Mouse (Mus musculus) kidney, adult 9 months (tissue): Measurements from ENCODE around the gene Gcdh.
A peak's percentile ranks its signal among the peaks of the same experiment; 100 is the strongest.

Source experiments
- DNase-seq: peaks from one replicate; pipeline ENCODE4 v3.0.0; 2022

The Gcdh gene

DNA sequence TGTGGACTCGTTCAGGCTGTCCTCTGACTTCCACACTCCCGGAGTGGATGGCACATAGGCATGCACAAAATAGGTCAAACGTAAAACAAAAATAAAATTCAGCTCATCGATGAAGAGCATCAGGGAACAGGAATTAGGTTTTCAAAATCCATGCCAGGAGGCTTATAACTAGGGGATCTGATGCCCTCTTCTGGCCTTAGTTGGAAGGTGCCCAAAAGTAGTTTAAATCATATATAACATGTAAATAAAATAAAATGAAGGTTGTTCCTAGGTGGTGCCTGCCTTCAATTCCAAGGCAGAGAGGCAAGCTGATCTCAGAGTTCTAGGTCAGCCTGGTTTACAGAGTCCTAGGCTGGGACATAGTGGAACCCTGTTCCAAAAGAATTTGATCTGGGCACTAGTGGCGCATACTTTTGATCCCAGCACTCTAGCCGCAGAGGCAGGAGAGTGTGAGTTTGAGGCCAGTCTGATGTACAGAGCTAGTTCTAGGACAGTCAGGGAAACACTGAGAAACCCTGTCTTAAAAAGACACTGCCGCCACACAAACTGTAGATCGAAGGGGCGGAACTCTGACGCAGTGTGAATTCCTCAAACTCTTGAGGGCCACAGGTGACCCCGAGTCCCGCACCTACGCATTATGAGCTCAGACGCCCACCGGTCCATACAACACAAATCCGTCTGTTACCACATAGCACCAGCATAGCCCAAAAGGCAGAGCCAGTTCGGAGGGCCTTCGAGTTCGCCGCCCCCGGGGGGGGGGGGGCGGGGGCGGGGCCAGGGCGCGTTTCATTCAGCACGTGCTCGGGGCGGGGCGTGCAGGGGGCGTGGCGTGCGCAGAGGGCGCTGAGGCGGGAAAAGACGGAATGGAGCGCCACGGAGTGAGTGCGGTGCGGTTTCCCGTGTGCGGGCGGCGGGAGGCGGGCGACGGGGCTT is 22.1 kb downstream of the Gcdh start, which contains the start of gene Syce2:
Gene Syce2, plus strand, starts transcription at position 736 of the 933 bp plus-strand sequence.
- peak; percentile 80 for DNase-seq

DNA sequence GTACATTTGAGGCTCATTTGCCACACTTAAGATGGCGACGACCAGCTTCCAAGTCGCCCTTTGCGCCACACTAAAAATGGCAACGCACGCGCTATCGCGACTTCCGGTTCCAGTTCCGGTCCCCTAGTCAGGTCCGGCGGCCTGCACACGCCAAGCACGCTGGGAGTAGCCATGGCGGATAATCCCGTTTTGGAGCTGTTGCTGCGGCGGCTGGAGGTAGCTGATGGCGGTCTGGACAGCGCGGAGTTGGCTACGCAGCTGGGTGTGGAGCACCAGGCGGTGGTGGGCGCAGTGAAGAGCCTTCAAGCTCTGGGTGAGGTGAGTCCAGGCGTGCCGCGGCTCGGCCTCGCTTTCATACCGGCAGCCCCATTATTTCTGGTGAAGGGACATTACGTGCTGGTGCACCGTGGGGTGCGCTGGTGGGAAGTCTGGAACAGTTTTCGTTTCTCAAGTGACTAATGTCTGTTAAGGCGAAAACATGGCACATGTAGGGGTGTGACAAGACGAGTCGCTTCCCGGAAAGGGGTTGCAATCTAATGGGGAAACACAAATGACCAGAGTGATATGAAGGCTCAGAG is 36.8 kb downstream of the Gcdh start, which contains the start of gene Farsa:
Gene Farsa, plus strand, starts transcription at position 126 of the 578 bp plus-strand sequence.
- peak; percentile 96 for DNase-seq

DNA sequence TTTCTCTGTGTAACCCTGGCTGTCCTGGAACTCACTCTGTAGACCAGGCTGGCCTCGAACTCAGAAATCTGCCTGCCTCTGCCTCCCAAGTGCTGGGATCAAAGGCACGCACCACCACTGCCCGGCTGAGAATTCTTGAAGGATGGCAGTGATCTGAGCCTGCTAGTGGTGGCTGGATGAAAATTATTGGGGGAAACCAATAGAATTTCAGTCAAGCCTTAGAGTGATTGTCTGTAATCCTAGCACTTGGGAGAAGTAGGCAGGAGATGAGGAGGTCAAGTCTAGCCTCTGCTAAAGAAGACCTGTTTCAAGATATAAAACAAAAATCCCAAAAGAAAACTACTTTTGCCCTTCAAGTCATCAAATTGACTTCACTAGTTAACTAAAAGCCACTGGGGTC is 37.3 kb downstream of the Gcdh start:
- no peak for DNase-seq

DNA sequence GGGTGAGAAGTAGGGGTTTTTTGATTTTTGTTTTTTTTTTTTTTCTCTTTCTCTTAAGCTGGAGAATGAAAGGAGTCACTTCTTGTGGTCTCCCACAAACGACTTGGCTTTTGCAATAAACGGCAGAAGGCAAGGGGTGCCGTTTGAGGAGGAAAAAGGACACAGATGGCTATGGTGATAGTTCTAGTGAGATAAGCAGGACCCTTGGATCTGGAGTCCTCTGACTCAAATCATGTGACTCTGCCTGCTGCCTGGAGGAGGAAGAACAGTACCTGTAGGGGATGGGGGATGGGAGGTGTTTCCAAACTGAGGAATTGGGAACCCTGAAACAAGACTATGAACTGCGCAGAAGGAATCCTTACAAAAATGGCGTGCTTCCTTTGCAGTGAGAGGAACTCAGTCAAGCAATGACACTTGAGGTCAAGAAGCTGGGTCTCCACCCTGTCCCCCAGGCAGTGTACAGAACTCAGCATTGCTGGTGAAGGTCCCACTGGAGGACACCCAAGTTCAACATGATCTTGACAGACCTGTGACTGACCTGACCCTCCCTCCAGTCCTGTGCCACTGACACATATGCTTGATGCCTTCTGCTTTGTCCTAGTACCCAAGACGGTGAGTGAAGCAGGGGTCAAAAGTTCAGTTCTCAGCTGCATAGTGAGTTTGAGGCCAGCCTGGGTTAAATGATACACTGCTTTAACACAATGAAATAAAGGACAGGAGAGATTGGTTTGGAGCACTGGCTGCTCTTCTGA is 45.9 kb downstream of the Gcdh start:
- DNase-seq = no peak

DNA sequence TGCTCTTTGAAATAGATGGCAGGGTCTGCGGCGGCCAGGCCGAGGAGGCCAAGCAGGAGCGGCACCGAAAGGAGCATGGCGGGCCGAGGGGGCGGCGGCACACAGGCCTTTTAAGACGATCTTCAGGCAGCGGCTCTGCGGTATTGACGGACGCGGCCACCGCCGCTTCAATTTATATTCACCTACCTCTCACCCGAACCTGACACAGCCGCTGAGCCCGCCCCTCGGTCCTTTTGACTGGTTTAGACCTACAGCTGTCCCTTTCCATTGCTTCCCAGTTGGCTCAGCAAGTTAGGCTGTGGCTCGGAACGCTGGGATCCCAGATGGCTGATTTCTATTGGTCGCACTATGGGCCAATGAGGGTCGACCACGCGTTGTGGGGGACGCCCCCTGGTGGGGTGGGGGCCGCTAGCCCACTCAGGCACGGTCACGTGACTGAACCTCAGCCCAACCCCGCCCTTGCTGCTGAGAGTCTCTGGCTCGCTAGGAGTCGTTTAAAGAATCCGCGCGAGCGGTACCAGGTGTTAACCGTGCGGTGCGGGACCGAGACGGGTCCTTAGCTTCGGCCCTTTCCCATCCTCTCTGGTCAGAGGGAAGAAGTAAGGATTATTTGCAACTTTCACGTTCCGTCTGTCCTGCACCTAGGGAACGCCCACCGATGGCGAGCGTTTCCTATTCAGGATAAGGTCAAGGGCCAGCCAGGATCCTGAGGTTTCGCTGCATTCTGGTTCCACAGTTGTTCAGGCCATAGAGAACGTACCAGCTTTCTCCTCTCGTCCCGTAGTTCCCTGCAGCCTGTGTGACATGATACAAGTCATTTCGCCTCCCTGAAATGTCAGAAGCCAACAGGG is 46.8 kb downstream of the Gcdh start, which contains the start of gene Calr:
Gene Calr, minus strand, starts transcription at position 213 of the 851 bp plus-strand sequence.
- DNase-seq = peak; percentile 100

DNA sequence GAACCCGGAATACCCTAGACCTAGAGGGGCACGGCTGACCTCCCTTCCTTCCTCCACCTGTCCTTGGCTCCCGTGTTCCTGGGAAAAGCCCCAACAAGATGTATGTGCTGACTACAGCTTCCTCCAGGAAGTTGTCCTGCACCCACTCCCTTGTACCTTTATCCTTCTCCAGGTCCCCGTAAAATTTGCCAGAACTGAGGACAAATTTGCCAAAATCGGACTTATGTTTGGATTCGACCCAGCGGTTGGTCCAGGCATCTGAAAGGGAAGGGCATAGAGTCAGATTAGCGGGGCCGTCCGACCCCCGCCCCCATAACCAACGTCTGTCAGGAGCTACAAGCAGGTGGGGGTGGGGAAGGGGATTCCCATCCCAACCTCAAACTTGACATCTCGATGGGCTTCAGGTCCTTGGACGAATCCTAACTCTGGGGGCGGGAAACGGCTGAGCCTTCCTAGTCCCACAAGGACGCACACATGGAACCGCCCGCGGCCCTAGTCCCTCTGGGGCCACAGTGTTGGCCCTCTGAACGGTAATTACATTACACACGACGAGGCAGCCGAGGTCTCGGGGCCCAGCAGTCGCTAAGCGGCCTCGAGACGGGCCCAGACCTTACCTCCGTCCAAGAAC is 47.5 kb downstream of the Gcdh start:
- no peak for DNase-seq

DNA sequence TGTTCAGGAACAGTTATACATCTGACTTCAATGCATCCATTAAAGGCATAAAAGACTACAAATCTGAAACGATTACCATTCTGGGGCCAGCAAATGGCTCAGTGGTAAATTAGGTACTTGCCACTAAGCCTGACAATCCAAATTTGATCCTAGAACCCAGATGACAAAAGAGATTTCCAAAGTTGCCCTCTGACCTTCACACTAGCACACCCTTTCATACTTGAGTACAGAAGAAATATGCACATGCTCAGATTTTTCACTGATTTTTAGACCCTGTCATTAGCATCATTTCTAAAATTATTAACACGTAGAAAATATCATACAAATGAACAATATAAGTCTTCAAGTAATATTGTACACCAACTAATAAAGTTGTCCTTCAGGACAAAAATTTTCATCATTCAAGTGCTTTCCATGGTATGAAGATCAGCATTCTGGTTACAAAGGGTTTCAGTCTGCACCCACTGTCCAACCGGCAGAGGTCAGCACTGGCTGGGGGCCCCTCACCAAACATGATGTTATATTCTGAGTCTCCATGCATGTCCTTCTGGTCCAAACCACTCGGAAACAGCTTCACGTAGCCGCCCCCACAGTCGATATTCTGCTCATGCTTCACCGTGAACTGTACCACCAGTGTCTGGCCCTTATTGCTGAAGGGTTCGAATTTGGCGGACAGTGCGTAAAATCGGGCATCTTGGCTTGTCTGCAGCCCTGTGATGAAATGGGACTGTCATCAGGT is 48.2 kb downstream of the Gcdh start:
- DNase-seq = peak; percentile 50

DNA sequence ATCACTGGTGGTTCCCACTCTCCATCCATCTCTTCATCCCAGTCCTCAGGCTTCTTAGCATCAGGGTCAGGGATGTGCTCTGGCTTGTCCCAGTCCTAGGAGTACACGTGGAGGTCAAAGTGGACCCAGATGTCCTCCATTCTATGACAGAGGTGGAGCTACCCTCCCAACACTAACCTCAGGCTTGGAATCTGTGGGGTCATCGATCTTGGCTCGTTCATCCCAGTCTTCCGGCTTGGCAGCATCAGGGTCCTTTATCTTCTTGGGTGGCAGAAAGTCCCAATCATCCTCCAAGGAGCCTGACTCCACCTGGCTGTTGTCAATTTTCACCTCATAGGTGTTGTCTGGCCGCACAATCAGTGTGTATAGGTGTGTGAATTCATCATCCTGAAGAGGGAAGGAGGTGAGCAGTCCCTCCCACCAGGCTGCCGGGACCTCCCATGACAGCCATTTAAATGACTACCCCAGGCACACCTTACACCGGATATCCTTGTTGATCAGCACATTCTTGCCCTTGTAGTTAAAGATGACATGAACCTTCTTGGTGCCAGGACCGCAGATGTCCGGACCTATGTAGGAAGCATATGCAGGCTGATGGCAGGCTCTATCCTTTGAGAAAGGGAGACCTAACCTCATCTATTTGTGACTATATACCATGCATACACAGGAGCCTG is 49.2 kb downstream of the Gcdh start:
- no peak for DNase-seq

DNA sequence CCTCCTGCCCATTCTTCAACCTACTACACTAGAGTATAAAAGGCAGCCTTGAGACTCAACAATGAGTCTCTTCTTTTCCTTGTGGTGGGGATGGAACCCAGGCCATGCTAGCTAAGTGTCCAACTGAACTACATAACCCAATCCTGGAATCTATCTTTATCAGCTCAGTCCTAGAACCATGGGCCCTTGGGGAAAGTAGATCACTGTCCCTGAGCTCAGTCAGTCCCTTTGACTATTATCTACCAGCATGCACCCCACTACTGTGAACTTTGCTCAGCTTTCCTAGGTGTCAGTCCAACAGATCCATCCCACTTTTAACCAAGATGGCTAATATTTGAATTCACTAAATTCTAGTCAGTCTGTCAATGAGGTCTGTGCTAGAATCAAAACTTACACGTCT is 52.2 kb downstream of the Gcdh start:
- DNase-seq = no peak

DNA sequence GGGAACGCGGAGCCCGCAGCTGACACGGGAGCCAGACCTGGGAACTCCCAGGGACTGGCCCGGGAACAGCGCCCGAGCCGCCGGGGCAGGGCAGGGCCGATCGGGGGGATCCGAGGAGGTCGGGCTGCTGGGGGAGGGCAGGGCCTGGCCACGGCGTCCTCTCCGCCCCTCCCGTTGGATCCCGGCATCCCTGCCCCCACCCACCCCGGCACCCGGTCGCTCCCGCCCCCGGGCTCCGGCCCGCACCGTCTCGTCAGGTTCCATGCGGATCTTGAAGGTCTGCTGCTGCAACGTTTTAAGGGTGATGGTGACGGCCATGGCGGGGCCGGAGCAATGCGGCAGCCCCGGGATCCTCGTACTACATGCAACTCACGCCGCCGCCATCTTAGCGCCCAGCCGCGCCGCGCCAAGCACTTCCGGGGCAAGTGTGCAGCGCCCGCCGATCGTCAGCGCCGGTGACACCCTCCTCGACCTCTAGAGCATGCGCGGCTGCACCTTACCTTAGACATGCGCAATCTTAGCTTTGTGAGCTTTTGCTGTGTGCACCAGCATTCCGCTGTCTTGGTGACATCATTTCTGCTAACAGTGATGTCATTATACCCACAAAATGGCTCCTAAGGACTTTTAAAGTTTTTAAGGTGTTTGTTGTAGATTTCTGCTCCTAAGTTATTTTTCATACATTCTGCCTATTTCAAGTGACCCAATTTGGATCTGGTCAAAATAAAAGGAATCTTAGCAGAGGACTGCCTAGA is 53.3 kb downstream of the Gcdh start, which contains the start of gene Rad23a:
Gene Rad23a, minus strand, starts transcription at position 418 of the 752 bp plus-strand sequence.
- DNase-seq = peak; percentile 93

DNA sequence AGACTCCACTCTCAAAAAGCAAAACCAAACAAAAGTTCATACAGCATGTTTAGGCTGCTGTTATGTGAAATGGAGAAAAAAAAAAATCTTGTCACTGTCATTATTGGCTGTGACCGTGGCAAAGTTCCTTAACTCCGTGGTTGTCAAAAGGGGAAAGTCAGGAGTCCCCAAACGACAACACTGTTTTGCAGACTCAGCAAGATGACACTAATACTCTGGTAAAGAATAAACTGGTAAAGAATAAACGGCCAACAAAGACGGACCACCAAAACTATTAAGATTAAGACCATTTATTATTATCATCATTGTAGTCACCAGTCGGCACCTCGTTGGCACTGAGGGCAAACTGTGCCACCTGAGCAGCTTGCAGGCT is 53.9 kb downstream of the Gcdh start:
- DNase-seq = no peak

DNA sequence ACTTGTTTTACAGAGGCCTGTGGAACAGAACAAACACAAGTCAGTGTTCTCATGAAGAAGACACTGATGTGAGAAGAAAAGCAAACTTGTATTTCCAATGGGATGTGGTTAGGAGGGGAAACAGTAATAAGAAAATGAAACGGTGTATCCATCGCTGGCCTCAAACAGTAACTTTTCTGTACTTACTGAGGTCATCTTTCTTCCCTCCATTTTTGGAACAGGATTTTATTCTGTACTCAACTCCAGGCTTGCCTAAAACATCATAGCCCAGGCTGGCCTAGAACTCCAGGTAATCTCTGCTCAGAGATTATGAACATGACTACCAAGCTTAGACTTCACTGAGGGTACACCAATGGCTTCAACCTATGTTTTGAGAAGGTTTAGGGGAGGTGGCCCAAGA is 54.3 kb downstream of the Gcdh start:
- no peak for DNase-seq

DNA sequence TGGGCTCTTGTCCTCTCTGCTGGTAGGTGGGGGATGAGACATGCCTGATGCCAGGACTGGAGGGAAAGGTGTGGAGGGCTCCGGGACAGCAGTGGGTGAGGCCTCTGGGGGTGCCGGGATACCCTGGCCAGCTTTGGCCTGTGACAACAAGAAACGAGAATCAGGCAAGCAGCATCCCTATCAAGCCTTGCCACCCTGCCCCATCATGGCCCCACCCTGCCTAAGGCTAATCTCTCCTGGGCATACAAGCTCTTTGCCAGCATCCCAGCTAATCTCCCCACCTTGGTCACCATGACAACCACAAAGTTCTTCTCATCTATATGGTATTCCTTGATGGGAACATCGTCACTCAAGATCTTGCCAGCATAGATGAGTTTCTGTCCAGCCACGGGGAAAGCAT is 55.2 kb downstream of the Gcdh start:
- no peak for DNase-seq

DNA sequence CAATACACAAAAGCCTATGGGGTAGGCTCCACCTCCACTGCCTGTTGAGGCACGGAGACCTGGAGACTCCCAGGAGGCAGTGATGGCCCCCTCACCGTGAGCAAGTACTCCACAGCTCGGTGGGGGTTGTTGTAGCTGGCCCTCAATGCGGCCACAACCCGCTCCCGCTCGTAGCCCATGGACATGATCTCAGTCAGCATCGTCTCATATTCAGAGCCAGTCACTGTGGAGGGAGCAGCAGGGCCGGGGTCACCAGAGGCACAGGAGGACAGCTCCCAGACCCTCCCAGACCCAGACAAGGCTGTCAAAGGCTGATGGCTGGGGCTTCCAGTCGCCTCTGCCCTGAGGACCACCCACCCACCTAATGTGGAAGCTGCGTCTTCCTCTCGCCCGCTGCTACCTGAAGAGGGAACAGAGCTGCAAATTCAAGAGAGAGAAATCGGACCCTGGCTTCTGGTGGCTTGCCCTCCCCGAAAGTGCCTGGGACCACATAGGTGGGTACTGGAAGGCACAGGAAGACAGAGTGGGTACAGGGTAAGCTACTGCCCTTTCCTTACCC is 55.7 kb downstream of the Gcdh start:
- no peak for DNase-seq

DNA sequence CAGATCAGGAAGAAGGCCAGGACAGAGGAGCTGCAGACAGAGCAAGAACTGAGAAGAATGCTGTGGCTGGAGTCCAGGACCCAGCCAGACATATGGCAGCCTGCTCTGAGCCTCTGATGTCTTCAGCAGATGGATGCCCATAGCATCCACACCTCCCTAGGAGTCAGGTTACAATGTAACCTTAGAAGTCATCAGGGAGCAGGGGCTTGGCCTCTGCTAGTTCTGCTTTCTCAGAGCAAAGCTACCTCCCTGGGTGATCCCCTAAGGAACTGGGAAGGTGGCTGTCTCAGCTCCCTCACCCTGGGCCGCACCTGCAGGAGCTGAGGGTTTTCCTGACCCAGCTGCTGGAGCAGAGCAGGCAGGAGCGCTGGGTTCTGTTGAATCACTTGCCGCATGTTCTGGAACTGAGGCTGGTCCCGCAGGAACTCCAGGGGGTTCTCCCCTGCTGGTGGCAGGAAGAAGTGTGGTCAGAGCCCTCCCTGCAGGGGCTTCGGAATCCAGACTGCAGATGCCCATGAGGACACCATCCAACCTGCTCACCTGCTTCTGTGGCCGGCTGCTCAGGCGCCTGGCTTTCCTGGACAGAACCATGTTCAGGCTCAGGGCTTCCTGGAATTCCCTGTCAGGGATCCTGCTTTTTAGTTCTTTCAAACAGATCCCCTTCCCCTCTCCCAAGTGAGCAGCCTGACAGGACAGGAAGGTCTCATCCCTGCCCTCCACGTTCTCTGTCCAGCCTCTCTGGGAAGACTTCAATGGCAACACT is 56.4 kb downstream of the Gcdh start:
- DNase-seq = no peak
